Mouse (Mus musculus) kidney, adult 2 months (tissue): ENCODE measurements at regions not wholly inside any gene's neighbourhood (a gene's known extent, or its start where the extent isn't known, plus 50 kb on each side); places are given as distances from the start of the nearest gene placed in this dataset.

Experiments used
- CTCF ChIP-seq: fragments of 200-500 bp; conservative IDR thresholded peaks from 2 replicates; pipeline ENCODE4 v1.5.1; 2011; ENCODE audit warnings: low read depth, mild to moderate bottlenecking, control low read depth, low read length, moderate library complexity, mixed read lengths; ENCODE audit not compliant: insufficient read depth, insufficient read length
- POLR2A ChIP-seq: fragments of 200-500 bp; IDR thresholded peaks from one replicate; pipeline ENCODE4 v1.6.1; 2011; ENCODE audit warnings: low read depth, low read length, control low read depth

GRCm38 (mm10) chr8:35083161-35083560 is 682.4 kb upstream of the Gm19410 start:
- no peak for TF ChIP-seq CTCF
- TF ChIP-seq POLR2A = no peak
